Mouse (Mus musculus) splenic B cell, adult 2 months (primary cell): ENCODE data around the gene Gpat3.

Source experiments
- DNase-seq: peaks from one replicate; pipeline ENCODE4 v3.0.0-alpha.2; 2011; ENCODE audit warnings: low read depth, low spot score
- H3K27me3 ChIP-seq: 2 replicates; pipeline ENCODE4 v1.6.1; 2012; ENCODE audit warnings: mild to moderate bottlenecking, low read length, moderate library complexity, mixed read lengths; ENCODE audit not compliant: control insufficient read depth, poor library complexity, insufficient read depth, severe bottlenecking
- H3K36me3 ChIP-seq: 2 replicates; pipeline ENCODE4 v1.6.1; 2012; ENCODE audit warnings: mild to moderate bottlenecking, low read length, moderate library complexity, mixed read lengths; ENCODE audit not compliant: control insufficient read depth, poor library complexity, insufficient read depth, severe bottlenecking

Gpat3 gene

GRCm38 (mm10) chr5:100844485-100844884, 1.0 kb upstream of the Gpat3 start:
- H3K27me3 ChIP-seq, result no peaks in the 10 kb centered on the region
- DNase-seq, result no peak
- peaks cover 1% of the 10 kb centered on the region; the same call in 1 of the 2 replicates for H3K36me3 ChIP-seq

- H3K27me3 ChIP-seq, result no peaks in the 10 kb centered on the region
- DNase-seq, result peak; percentile 73
- peaks cover 1% of the 10 kb centered on the region; the same call in 1 of the 2 replicates for H3K36me3 ChIP-seq
Observed at GRCm38 (mm10) chr5:100845848-100846598, 510 bp downstream of the Gpat3 start.

- Histone ChIP-seq H3K36me3 (peaks cover 1% of the 10 kb centered on the region; the same call in 1 of the 2 replicates), H3K27me3 (no peaks in the 10 kb centered on the region)
- DNase-seq, result no peak
Observed at GRCm38 (mm10) chr5:100846599-100846920, 1.0 kb downstream of the Gpat3 start.

DNA sequence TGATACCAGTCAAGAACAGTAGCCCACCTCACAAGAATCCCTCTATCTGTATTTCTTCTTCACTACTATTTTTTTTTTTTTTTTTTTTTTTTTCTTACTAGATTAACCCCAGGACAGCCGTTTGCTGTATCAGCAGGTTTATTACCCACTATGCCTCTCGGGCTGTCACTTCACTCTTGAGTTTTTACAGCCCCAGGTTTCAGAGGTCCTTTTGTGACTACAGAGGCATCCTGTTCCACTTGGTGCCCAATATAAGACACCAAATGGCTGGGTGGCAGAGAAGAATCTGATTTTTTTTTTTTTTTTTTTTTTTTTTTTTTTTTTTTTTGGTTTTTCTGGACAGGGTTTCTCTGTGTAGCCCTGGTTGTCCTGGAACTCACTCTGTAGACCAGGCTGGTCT, 1.6 kb downstream of the Gpat3 start:
- Histone ChIP-seq H3K27me3 (no peaks in the 10 kb centered on the region), H3K36me3 (peaks cover 1% of the 10 kb centered on the region; the same call in 1 of the 2 replicates)
- DNase-seq, result no peak

- no peak for DNase-seq
- Histone ChIP-seq H3K36me3 (no peaks in the 10 kb centered on the region; the same call in 1 of the 2 replicates), H3K27me3 (no peaks in the 10 kb centered on the region)
Observed at GRCm38 (mm10) chr5:100853963-100854362, 8.4 kb downstream of the Gpat3 start.

- peak; percentile 84 for DNase-seq
- no peaks in the 10 kb centered on the region for H3K36me3 ChIP-seq
Observed at GRCm38 (mm10) chr5:100856552-100856951, 11.0 kb downstream of the Gpat3 start.

GRCm38 (mm10) chr5:100860417-100861053, 15.0 kb downstream of the Gpat3 start:
- Histone ChIP-seq H3K36me3 (no peaks in the 10 kb centered on the region; the same call in 1 of the 2 replicates), H3K27me3 (no peaks in the 10 kb centered on the region)
- DNase-seq, result no peak

More at GRCm38 (mm10) chr5:100856552-100856951, 11.0 kb downstream of the Gpat3 start:
- no peaks in the 10 kb centered on the region for H3K27me3 ChIP-seq

DNA sequence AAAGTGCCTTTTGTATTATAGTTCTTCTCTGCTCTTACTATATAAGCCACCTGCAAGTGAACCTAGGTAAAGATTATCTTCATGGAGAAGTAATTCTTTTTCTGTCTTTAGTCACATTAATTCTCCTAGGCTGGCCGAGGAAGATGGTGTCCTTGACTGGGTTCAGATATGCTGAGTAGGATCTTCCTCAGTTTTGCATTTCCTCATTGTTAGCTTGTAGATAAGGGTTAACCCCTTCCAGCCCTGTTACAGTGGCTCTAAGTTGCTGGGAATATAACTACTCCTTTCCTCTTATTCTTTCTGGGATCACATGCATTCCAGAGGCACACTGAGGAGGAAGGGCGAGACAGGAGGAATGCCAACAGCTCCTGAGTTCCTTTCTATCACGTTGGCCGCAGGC, 15.6 kb downstream of the Gpat3 start:
- Histone ChIP-seq H3K27me3 (no peaks in the 10 kb centered on the region), H3K36me3 (no peaks in the 10 kb centered on the region; the same call in 1 of the 2 replicates)
- no peak for DNase-seq

DNA sequence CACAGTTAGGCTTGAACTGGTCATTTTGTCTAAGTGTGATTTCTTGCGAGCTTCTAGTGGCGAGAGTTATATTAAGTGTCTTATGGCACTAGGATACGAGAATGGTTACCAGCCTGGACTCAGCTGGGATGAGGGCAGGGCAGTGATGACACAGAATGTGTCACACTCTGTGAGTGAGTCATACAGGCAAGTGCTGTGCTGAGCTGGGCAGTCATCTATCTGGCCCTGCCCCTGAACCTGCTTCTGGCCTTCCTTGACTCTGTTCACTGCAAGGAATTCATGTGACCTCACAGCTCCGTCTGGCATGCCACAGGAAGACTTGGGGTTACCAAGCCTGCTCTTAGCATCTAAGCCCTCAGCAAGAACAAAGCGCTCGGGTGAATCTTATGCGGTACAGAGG, 16.3 kb downstream of the Gpat3 start:
- no peak for DNase-seq
- Histone ChIP-seq H3K36me3 (no peaks in the 10 kb centered on the region; the same call in 1 of the 2 replicates), H3K27me3 (no peaks in the 10 kb centered on the region)

DNA sequence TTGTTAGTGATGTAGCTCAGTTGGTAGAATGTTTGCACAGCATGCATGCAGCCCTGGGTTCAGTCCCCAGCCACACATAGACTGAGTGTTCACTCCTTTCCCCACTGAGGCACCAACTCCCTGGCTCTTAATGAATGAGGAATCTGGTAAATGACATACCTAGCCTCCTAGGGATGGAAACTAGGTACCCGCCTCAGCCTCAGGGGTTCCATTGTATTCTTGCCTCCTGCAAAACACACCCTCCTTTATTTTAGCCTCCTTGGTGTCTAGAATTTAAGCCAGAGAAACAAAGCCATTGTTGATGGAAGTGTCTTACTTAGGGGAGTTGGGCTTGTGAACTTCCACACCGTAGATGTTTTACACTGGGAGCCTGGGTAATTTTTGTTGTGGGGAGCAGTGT, 17.6 kb downstream of the Gpat3 start:
- DNase-seq, result no peak
- H3K36me3 ChIP-seq, result no peaks in the 10 kb centered on the region; the same call in 1 of the 2 replicates
- H3K27me3 ChIP-seq, result no peaks in the 10 kb centered on the region

DNA sequence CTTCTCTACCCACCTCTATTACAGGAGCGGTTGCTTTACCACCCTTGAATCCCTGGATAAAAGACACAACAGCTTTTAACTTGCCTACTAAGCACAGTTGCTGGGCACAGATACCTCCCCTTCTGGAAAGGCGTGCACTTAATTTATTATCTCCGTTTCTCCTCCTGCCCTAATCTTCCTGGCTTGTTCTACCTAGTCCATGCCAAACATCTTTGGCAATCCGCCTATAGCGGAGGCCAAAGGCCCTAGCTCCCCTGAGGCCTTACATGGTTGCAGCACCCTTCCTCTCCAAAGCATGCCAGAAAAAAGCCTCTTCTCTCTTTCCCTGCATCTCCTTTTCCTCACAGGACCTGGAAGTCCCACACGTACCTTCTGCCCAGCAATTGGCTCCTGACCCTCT, 18.9 kb downstream of the Gpat3 start:
- Histone ChIP-seq H3K36me3 (no peaks in the 10 kb centered on the region; the same call in 1 of the 2 replicates), H3K27me3 (no peaks in the 10 kb centered on the region)
- DNase-seq, result no peak

DNA sequence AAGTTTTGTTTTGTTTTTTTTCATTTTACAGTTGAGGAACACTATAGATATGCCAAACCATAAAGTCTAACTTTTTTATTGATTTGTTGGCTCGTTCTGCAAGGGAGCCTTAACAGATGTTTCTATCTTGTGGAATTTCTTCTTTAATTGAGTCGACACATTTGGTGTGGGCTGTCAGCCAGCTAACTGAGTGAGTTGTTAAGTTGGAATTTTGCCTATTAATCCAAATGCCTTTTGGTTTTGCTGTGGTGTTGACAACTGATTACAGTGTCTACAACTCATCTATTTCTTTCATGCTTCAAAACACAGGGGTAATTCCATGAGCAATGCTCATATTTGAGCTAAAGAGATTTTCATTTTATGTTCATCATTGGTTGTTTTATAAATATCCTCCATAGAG, 20.7 kb downstream of the Gpat3 start:
- no peaks in the 10 kb centered on the region; the same call in 1 of the 2 replicates for H3K36me3 ChIP-seq
- no peak for DNase-seq
- no peaks in the 10 kb centered on the region for H3K27me3 ChIP-seq

- DNase-seq, result no peak
- Histone ChIP-seq H3K27me3 (no peaks in the 10 kb centered on the region), H3K36me3 (no peaks in the 10 kb centered on the region; the same call in 1 of the 2 replicates)
Observed at GRCm38 (mm10) chr5:100869197-100869895, 23.8 kb downstream of the Gpat3 start.

GRCm38 (mm10) chr5:100871987-100872386, 26.5 kb downstream of the Gpat3 start:
- DNase-seq, result peak; percentile 95
- Histone ChIP-seq H3K27me3 (no peaks in the 10 kb centered on the region), H3K36me3 (no peaks in the 10 kb centered on the region)

- H3K27me3 ChIP-seq, result no peaks in the 10 kb centered on the region
- DNase-seq, result no peak
Observed at GRCm38 (mm10) chr5:100874721-100875120, 29.2 kb downstream of the Gpat3 start.

More at GRCm38 (mm10) chr5:100874721-100875120, 29.2 kb downstream of the Gpat3 start:
- no peaks in the 10 kb centered on the region for H3K36me3 ChIP-seq
